Mouse (Mus musculus): Measurements from ENCODE around the gene Nuak1.

The Nuak1 gene

GRCm38 (mm10) chr10:84376346-84376745 is 64.1 kb downstream of the Nuak1 start:
- no peak for DNase-seq

GRCm38 (mm10) chr10:84374996-84375395 is 65.4 kb downstream of the Nuak1 start:
- DNase-seq: no peak

- DNase-seq: no peak
These were observed 66.9 kb downstream of the Nuak1 start for GRCm38 (mm10) chr10:84373476-84373875.

GRCm38 (mm10) chr10:84372161-84373095 is 68.0 kb downstream of the Nuak1 start:
- no peak for DNase-seq

- no peak for DNase-seq
These were observed 68.7 kb downstream of the Nuak1 start for GRCm38 (mm10) chr10:84371681-84372160.

GRCm38 (mm10) chr10:84371230-84371629 is 69.2 kb downstream of the Nuak1 start:
- no peak for DNase-seq

GRCm38 (mm10) chr10:84369646-84370314 is 70.6 kb downstream of the Nuak1 start:
- DNase-seq: no peak

- no peak for DNase-seq
These were observed 72.2 kb downstream of the Nuak1 start for GRCm38 (mm10) chr10:84368185-84368584.

GRCm38 (mm10) chr10:84365166-84365865 is 75.1 kb downstream of the Nuak1 start:
- DNase-seq: no peak

GRCm38 (mm10) chr10:84363833-84364232 is 76.6 kb downstream of the Nuak1 start:
- DNase-seq: no peak

- no peak for DNase-seq
These were observed 79.4 kb downstream of the Nuak1 start for GRCm38 (mm10) chr10:84360953-84361352.

- no peak for DNase-seq
These were observed 80.0 kb downstream of the Nuak1 start for GRCm38 (mm10) chr10:84360391-84360790.

- DNase-seq: no peak
These were observed 81.7 kb downstream of the Nuak1 start for GRCm38 (mm10) chr10:84358738-84359120.

GRCm38 (mm10) chr10:84357997-84358737 is 82.2 kb downstream of the Nuak1 start:
- DNase-seq: peak; percentile 76

GRCm38 (mm10) chr10:84357593-84357992 is 82.8 kb downstream of the Nuak1 start:
- no peak for DNase-seq

- no peak for DNase-seq
These were observed 86.1 kb downstream of the Nuak1 start for GRCm38 (mm10) chr10:84354323-84354722.

- peak; percentile 62 for DNase-seq
These were observed 94.7 kb downstream of the Nuak1 start for GRCm38 (mm10) chr10:84345730-84346129.

GRCm38 (mm10) chr10:84343536-84343935 is 96.9 kb downstream of the Nuak1 start:
- DNase-seq: no peak

- DNase-seq: no peak
These were observed 100.9 kb downstream of the Nuak1 start for GRCm38 (mm10) chr10:84339456-84339855.

- DNase-seq: no peak
These were observed 101.6 kb downstream of the Nuak1 start for GRCm38 (mm10) chr10:84338752-84339151.

- no peak for DNase-seq
These were observed 105.0 kb downstream of the Nuak1 start for GRCm38 (mm10) chr10:84335441-84335840.

- DNase-seq: no peak
These were observed 110.6 kb downstream of the Nuak1 start for GRCm38 (mm10) chr10:84329822-84330221.

- no peak for DNase-seq
These were observed 111.1 kb downstream of the Nuak1 start for GRCm38 (mm10) chr10:84329336-84329735.
